Mouse (Mus musculus) CH12.LX (cell line): ENCODE results near the gene Olfr573-ps1.

ENCODE experiments used
- CTCF ChIP-seq, 2 experiments: IDR thresholded peaks in 1 of 2; conservative IDR thresholded peaks in 1 of 2; 2 replicates each; pipeline ENCODE4 v1.5.1; 2011 to 2012; ENCODE audit warnings: low read depth in 2 of 2, low read length in 2 of 2, improper control_type of control experiment in 1 of 2, inconsistent platforms in 1 of 2, mild to moderate bottlenecking in 1 of 2, moderate library complexity in 1 of 2
- E2F4 ChIP-seq: IDR thresholded peaks from 2 replicates; pipeline ENCODE4 v1.6.1; 2011; ENCODE audit warnings: low read depth, low read length, improper control_type of control experiment; ENCODE audit not compliant: insufficient replicate concordance
- EP300 ChIP-seq: IDR thresholded peaks from 2 replicates; pipeline ENCODE4 v1.6.1; 2011; ENCODE audit warnings: low read length, improper control_type of control experiment
- HCFC1 ChIP-seq: IDR thresholded peaks from 2 replicates; pipeline ENCODE4 v1.6.1; 2012; ENCODE audit warnings: low read depth, mild to moderate bottlenecking, inconsistent platforms, low read length, improper control_type of control experiment
- JUN ChIP-seq: IDR thresholded peaks from 2 replicates; pipeline ENCODE4 v1.6.1; 2011; ENCODE audit warnings: low read depth, mild to moderate bottlenecking, low read length, improper control_type of control experiment, moderate library complexity; ENCODE audit not compliant: insufficient read depth
- POLR2A ChIP-seq: IDR thresholded peaks from 2 replicates; pipeline ENCODE4 v1.6.1; 2011; ENCODE audit warnings: low read depth, mild to moderate bottlenecking, improper control_type of control experiment, low read length

DNA sequence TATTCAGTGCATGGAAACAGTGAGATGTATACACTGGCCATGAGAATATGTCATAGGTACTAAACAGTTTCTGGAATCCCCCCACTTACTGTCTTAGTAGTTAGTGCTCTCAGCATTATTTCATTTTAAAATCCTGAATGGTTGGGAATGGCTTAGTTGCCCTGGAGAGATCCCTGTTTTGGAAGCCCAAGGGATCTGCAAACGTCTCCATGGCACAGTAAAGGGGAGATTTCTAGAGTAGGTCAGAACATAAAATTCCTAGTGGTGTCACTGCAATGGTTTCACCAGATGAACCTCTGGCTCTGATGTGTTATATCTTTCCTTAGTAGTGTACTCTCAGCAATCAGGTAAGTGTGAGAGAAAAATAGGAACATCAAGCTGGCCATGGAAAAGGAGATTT is 18.3 kb downstream of the Olfr573-ps1 start, which contains the start of gene Olfr572:
- TF ChIP-seq EP300, result no peak
- no peak for TF ChIP-seq POLR2A
- TF ChIP-seq E2F4, result no peak
- TF ChIP-seq CTCF (conservative IDR thresholded peaks at IDR 0.05 in 1 of 2, IDR thresholded peaks at IDR 0.05 in 1 of 2; ENCODE audit: low read depth in 2 of 2, low read length in 2 of 2), result no peak
- TF ChIP-seq JUN, result no peak
- TF ChIP-seq HCFC1, result no peak
